Mouse (Mus musculus): ENCODE measurements around the gene Baz2a. TPM values are rescaled to one million over a fixed set of nuclear protein-coding genes. Genes with fewer than 3 reads are reported as not detected.
A peak's percentile ranks its signal among the peaks of the same experiment; 100 is the strongest.
"Not testable (repeated sequence)": the region's sequence is repeated elsewhere in the genome, so short reads cannot be mapped to it uniquely, and the experiment has no call there.

The Baz2a gene
- polyA plus RNA-seq, 1 experiment = 39.0 TPM

DNA sequence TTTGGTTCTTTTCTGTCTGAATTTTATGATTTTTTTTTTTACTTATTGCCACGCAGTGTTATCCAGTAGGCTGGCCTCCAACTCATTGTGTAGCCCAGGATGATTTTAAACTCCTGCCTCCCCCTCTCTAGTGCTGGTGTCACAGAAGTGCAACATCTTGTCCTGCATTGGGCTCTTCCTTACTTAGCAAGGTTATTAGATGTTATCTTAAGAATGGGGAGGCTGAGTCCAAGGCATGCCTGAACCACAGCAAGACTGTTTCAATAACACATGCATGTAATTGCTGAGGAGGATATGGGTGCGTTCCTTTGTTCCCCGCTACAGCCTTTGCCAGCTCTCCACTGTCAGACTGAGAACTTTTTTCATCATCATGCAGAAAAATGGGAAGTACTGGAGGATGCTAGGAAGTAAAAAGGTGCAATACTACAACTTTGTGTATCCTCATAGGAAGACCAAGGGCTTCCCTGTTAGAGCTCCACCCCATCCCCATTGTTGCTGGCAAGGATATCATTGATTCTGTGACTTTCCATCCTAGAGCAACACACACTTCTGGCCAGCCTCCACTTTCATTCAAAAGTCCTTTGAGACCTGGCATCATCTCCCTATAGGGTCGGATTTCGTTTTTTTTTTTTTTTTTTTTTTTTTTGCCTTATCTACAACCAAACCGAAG, 9.4 kb upstream of the Baz2a start:
- no peak overlapping the region for H3K27ac ChIP-seq (ENCODE audit: insufficient read depth, low read length)
- no peak for TF ChIP-seq POLR2A (IDR thresholded peaks at IDR 0.05; ENCODE audit: low read depth, low read length)
- TF ChIP-seq CTCF (IDR thresholded peaks at IDR 0.05; ENCODE audit: extremely low read depth, insufficient read depth, insufficient read length, insufficient replicate concordance) = no peak
- DNase-seq (ENCODE audit: low read depth in 1 of 2, low spot score in 2 of 2) = no peak
- no peaks in the 10 kb centered on the region for H3K27me3 ChIP-seq (ENCODE audit: control insufficient read depth, insufficient read depth, low read length)
- H3K4me1 ChIP-seq (ENCODE audit: control insufficient read depth, insufficient read depth, insufficient read length) = 0 out of 2 replicates have a peak, but pooled peaks cover 3% of the 10 kb centered on the region
- no peak overlapping the region for H3K4me3 ChIP-seq (ENCODE audit: extremely low read depth, insufficient read depth, insufficient read length)
- peaks cover 20% of the 10 kb centered on the region for H3K36me3 ChIP-seq (ENCODE audit: control insufficient read depth, insufficient read depth, low read length)
- WGBS = 42% methylated on average over 6 of the region's 6 CpGs

DNA sequence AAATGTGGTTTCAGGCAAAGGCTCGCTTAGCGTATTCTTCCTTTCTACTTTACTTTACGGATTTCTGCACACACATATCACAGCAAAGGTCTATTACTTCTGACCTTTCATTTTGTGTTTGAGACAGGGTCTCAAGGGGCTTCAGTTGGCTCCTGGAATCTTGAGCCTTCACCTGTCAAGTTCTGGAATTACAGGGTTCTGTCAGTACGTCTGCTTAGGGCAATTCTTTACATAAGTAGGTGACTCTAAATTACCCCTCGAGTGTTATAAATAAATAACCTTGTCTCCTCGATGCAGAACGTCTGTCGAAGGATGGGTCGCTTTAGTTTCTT, 8.9 kb upstream of the Baz2a start:
- Histone ChIP-seq H3K4me3 (ENCODE audit: extremely low read depth, insufficient read depth, insufficient read length) (peak overlapping the region; percentile 69), H3K27ac (ENCODE audit: insufficient read depth, low read length) (peak overlapping the region; percentile 72), H3K4me1 (ENCODE audit: control insufficient read depth, insufficient read depth, insufficient read length) (0 out of 2 replicates have a peak, but pooled peaks cover 3% of the 10 kb centered on the region), H3K36me3 (ENCODE audit: control insufficient read depth, insufficient read depth, low read length) (peaks cover 22% of the 10 kb centered on the region), H3K27me3 (ENCODE audit: control insufficient read depth, insufficient read depth, low read length) (no peaks in the 10 kb centered on the region)
- no peak for DNase-seq (ENCODE audit: low read depth in 1 of 2, low spot score in 2 of 2)
- 0% methylated on average over 9 of the region's 9 CpGs for WGBS
- TF ChIP-seq POLR2A (IDR thresholded peaks at IDR 0.05; ENCODE audit: low read depth, low read length) (no peak), CTCF (IDR thresholded peaks at IDR 0.05; ENCODE audit: extremely low read depth, insufficient read depth, insufficient read length, insufficient replicate concordance) (no peak)

DNA sequence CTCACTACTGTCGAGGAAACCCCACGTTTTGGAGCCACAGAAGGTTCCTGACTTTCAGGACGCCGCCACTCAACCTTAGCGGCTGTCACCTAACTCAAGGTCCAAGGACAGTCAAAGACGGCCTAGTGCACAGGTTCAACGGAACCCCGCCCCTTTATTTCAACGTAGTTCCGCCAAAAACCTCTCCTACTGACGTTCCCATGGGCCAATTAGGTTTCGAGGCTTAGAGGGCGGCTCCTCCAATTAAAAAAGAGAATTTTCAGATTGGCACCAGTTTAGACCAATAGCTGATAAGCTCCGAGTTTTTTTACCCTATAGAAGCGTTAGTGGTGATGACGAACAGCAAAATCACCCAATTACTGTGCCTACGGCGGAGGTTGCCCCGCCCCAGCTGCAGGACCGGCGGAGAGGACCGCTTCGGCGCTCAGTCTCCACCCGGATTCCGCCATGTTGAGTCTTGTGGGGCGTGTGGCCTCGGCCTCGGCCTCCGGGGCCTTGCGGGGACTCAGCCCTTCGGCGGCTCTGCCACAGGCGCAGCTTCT, 8.4 kb upstream of the Baz2a start, which contains the start of gene Atp5b:
Gene Atp5b, plus strand, starts transcription at position 394 of the 542 bp plus-strand sequence.
- Histone ChIP-seq H3K4me3 (ENCODE audit: extremely low read depth, insufficient read depth, insufficient read length) (peak within 1 kb of the TSS; percentile 93), H3K27me3 (ENCODE audit: control insufficient read depth, insufficient read depth, low read length) (no peaks in the 10 kb centered on the region), H3K4me1 (ENCODE audit: control insufficient read depth, insufficient read depth, insufficient read length) (0 out of 2 replicates have a peak, but pooled peaks cover 3% of the 10 kb centered on the region), H3K27ac (ENCODE audit: insufficient read depth, low read length) (peak within 1 kb of the TSS; percentile 91), H3K36me3 (ENCODE audit: control insufficient read depth, insufficient read depth, low read length) (peaks cover 26% of the 10 kb centered on the region)
- under 1% methylated on average over 34 of the region's 34 CpGs for WGBS
- DNase-seq (ENCODE audit: low read depth in 1 of 2, low spot score in 2 of 2) = peak; percentile 96 to 100
- no peak for TF ChIP-seq CTCF (IDR thresholded peaks at IDR 0.05; ENCODE audit: extremely low read depth, insufficient read depth, insufficient read length, insufficient replicate concordance)
- TF ChIP-seq POLR2A (IDR thresholded peaks at IDR 0.05; ENCODE audit: low read depth, low read length) = peak; percentile 89

DNA sequence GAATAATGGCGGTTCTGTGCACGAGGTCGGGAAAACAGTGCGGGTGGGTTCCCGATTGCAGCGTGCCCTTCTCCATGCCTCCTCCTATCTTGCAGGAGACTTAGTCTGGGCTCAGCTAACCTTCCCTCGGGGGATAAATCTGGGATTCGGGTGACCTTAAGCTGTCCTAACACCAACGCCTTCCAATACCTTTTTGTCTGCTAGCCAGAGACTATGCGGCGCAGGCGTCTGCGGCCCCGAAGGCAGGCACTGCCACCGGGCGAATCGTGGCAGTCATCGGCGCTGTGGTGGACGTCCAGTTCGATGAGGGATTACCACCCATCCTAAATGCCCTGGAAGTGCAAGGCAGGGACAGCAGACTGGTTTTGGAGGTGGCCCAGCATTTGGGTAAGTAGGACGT, 7.7 kb upstream of the Baz2a start:
- peak in 1 of 2 experiments; percentile 16 for DNase-seq (ENCODE audit: low read depth in 1 of 2, low spot score in 2 of 2)
- TF ChIP-seq CTCF (IDR thresholded peaks at IDR 0.05; ENCODE audit: extremely low read depth, insufficient read depth, insufficient read length, insufficient replicate concordance) = no peak
- TF ChIP-seq POLR2A (IDR thresholded peaks at IDR 0.05; ENCODE audit: low read depth, low read length) = no peak
- peak overlapping the region; percentile 93 for H3K4me3 ChIP-seq (ENCODE audit: extremely low read depth, insufficient read depth, insufficient read length)
- H3K4me1 ChIP-seq (ENCODE audit: control insufficient read depth, insufficient read depth, insufficient read length) = 0 out of 2 replicates have a peak, but pooled peaks cover 3% of the 10 kb centered on the region
- H3K27ac ChIP-seq (ENCODE audit: insufficient read depth, low read length) = peak overlapping the region; percentile 91
- peaks cover 34% of the 10 kb centered on the region for H3K36me3 ChIP-seq (ENCODE audit: control insufficient read depth, insufficient read depth, low read length)
- no peaks in the 10 kb centered on the region for H3K27me3 ChIP-seq (ENCODE audit: control insufficient read depth, insufficient read depth, low read length)
- WGBS = under 1% methylated on average over 22 of the region's 22 CpGs

DNA sequence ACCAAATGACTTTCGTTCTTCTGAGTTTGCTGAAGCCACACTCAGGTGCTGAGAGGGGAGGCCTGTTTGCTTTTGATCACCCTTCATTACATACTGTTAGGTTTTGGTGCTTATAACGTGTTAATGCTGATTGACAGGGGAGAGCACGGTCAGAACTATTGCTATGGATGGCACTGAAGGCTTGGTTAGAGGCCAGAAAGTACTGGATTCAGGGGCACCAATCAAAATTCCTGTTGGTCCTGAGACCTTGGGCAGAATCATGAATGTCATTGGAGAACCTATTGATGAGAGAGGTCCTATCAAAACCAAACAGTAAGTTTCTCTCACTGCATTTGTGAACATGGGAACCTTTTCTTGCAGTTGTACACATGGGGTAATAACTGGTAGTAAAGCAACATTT, 7.2 kb upstream of the Baz2a start:
- H3K4me3 ChIP-seq (ENCODE audit: extremely low read depth, insufficient read depth, insufficient read length) = peak overlapping the region; percentile 93
- 0 out of 2 replicates have a peak, but pooled peaks cover 3% of the 10 kb centered on the region for H3K4me1 ChIP-seq (ENCODE audit: control insufficient read depth, insufficient read depth, insufficient read length)
- 3% methylated on average over 3 of the region's 3 CpGs for WGBS
- H3K36me3 ChIP-seq (ENCODE audit: control insufficient read depth, insufficient read depth, low read length) = peaks cover 37% of the 10 kb centered on the region
- no peaks in the 10 kb centered on the region for H3K27me3 ChIP-seq (ENCODE audit: control insufficient read depth, insufficient read depth, low read length)
- TF ChIP-seq CTCF (IDR thresholded peaks at IDR 0.05; ENCODE audit: extremely low read depth, insufficient read depth, insufficient read length, insufficient replicate concordance) (no peak), POLR2A (IDR thresholded peaks at IDR 0.05; ENCODE audit: low read depth, low read length) (no peak)
- no peak overlapping the region for H3K27ac ChIP-seq (ENCODE audit: insufficient read depth, low read length)
- DNase-seq (ENCODE audit: low read depth in 1 of 2, low spot score in 2 of 2) = no peak

- peaks cover 44% of the 10 kb centered on the region for H3K36me3 ChIP-seq (ENCODE audit: control insufficient read depth, insufficient read depth, low read length)
- H3K4me1 ChIP-seq (ENCODE audit: control insufficient read depth, insufficient read depth, insufficient read length) = 0 out of 2 replicates have a peak, but pooled peaks cover 3% of the 10 kb centered on the region
These were observed 5.0 kb upstream of the Baz2a start for GRCm38 (mm10) chr10:128086391-128086790.

GRCm38 (mm10) chr10:128087216-128087615, 4.2 kb upstream of the Baz2a start:
- not testable (repeated sequence) for H3K4me3 ChIP-seq (ENCODE audit: extremely low read depth, insufficient read depth, insufficient read length); H3K4me1 ChIP-seq (ENCODE audit: control insufficient read depth, insufficient read depth, insufficient read length); DNase-seq (ENCODE audit: low read depth in 1 of 2, low spot score in 2 of 2); H3K27me3 ChIP-seq (ENCODE audit: control insufficient read depth, insufficient read depth, low read length); H3K27ac ChIP-seq (ENCODE audit: insufficient read depth, low read length)
- WGBS = 90% methylated on average over 2 of the region's 2 CpGs
- peaks cover 44% of the 10 kb centered on the region for H3K36me3 ChIP-seq (ENCODE audit: control insufficient read depth, insufficient read depth, low read length)

More at GRCm38 (mm10) chr10:128086391-128086790, 5.0 kb upstream of the Baz2a start:
- DNase-seq (ENCODE audit: low read depth in 1 of 2, low spot score in 2 of 2) = no peak
- 73% methylated on average over 6 of the region's 6 CpGs for WGBS
- Histone ChIP-seq H3K4me3 (ENCODE audit: extremely low read depth, insufficient read depth, insufficient read length) (no peak overlapping the region), H3K27me3 (ENCODE audit: control insufficient read depth, insufficient read depth, low read length) (no peaks in the 10 kb centered on the region), H3K27ac (ENCODE audit: insufficient read depth, low read length) (no peak overlapping the region)
- TF ChIP-seq CTCF (IDR thresholded peaks at IDR 0.05; ENCODE audit: extremely low read depth, insufficient read depth, insufficient read length, insufficient replicate concordance) = peak; percentile 19; the same call in 1 of the 2 replicates
- no peak for TF ChIP-seq POLR2A (IDR thresholded peaks at IDR 0.05; ENCODE audit: low read depth, low read length)
